Mouse (Mus musculus) lung, postnatal 0 days (tissue): ENCODE measurements around the gene Kcnh6.

Experiments used
- CTCF ChIP-seq: IDR thresholded peaks from 2 replicates; pipeline ENCODE4 v1.5.1; 2016; ENCODE audit warnings: antibody characterized with exemption, mild to moderate bottlenecking
- EP300 ChIP-seq: IDR thresholded peaks from 2 replicates; pipeline ENCODE4 v1.6.1; 2016; ENCODE audit warnings: antibody characterized with exemption, mild to moderate bottlenecking, control low read depth

DNA sequence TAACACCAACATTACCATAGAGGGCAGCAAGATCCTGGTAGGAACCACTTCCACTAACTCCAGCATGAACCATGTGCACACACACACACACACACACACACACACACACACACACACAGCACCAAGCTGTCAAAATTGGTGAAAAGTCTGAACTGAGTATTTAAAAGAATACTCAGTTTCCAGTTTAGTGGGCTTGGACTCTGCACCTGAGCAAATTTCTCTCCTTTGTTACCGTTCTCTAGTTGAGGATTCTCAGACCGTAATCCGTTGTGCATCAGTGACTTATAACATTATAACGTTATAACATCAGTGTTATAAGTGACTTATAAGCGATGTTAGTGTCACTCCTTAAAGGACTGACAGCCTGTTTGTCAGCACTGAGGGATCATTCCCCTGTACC is 32.3 kb upstream of the Kcnh6 start:
- no peak for TF ChIP-seq CTCF
- TF ChIP-seq EP300, result no peak
